Mouse (Mus musculus): ENCODE data around the gene Idh2.

Idh2 gene

GRCm38 (mm10) chr7:80123115-80123514 lies 7.9 kb upstream of the Idh2 start:
- DNase-seq (ENCODE audit: low read depth) = no peak

GRCm38 (mm10) chr7:80121083-80121482 lies 5.9 kb upstream of the Idh2 start:
- DNase-seq (ENCODE audit: low read depth) = peak; percentile 88

- peak; percentile 73 for DNase-seq (ENCODE audit: low read depth)
These were observed 4.0 kb upstream of the Idh2 start for GRCm38 (mm10) chr7:80119198-80119597.

GRCm38 (mm10) chr7:80116158-80116557 lies 966 bp upstream of the Idh2 start:
- no peak for DNase-seq (ENCODE audit: low read depth)

GRCm38 (mm10) chr7:80114451-80115223 lies 555 bp downstream of the Idh2 start:
- peak; percentile 84 for DNase-seq (ENCODE audit: low read depth)

GRCm38 (mm10) chr7:80113989-80114388 lies 1.2 kb downstream of the Idh2 start:
- peak; percentile 67 for DNase-seq (ENCODE audit: low read depth)

GRCm38 (mm10) chr7:80111066-80112045 lies 3.8 kb downstream of the Idh2 start:
- DNase-seq (ENCODE audit: low read depth) = peak; percentile 92

GRCm38 (mm10) chr7:80106441-80106840 lies 8.8 kb downstream of the Idh2 start:
- DNase-seq (ENCODE audit: low read depth) = no peak

GRCm38 (mm10) chr7:80105637-80106390 lies 9.4 kb downstream of the Idh2 start:
- DNase-seq (ENCODE audit: low read depth) = no peak

GRCm38 (mm10) chr7:80103335-80103734 lies 11.9 kb downstream of the Idh2 start:
- DNase-seq (ENCODE audit: low read depth) = no peak

- no peak for DNase-seq (ENCODE audit: low read depth)
These were observed 16.7 kb downstream of the Idh2 start for GRCm38 (mm10) chr7:80098389-80098976.

GRCm38 (mm10) chr7:80095598-80096309 lies 19.4 kb downstream of the Idh2 start:
- DNase-seq (ENCODE audit: low read depth) = no peak

GRCm38 (mm10) chr7:80094481-80094880 lies 20.7 kb downstream of the Idh2 start:
- no peak for DNase-seq (ENCODE audit: low read depth)

GRCm38 (mm10) chr7:80092351-80093046 lies 22.7 kb downstream of the Idh2 start:
- peak; percentile 95 for DNase-seq (ENCODE audit: low read depth)

- DNase-seq (ENCODE audit: low read depth) = no peak
These were observed 23.4 kb downstream of the Idh2 start for GRCm38 (mm10) chr7:80091866-80092210.

GRCm38 (mm10) chr7:80091004-80091865 lies 24.0 kb downstream of the Idh2 start:
- no peak for DNase-seq (ENCODE audit: low read depth)

- DNase-seq (ENCODE audit: low read depth) = no peak
These were observed 24.8 kb downstream of the Idh2 start for GRCm38 (mm10) chr7:80090191-80091003.

- DNase-seq (ENCODE audit: low read depth) = no peak
These were observed 27.0 kb downstream of the Idh2 start for GRCm38 (mm10) chr7:80088191-80088590.

Data from NIH3T3 (cell line).